Mouse (Mus musculus): ENCODE measurements around the gene Olfr992. TPM values are rescaled to one million over a fixed set of nuclear protein-coding genes. Genes with fewer than 3 reads are reported as not detected.
"Not testable (repeated sequence)": the region's sequence is repeated elsewhere in the genome, so short reads cannot be mapped to it uniquely, and the experiment has no call there.

Olfr992 gene
- total RNA-seq, 1 experiment = not detected

DNA sequence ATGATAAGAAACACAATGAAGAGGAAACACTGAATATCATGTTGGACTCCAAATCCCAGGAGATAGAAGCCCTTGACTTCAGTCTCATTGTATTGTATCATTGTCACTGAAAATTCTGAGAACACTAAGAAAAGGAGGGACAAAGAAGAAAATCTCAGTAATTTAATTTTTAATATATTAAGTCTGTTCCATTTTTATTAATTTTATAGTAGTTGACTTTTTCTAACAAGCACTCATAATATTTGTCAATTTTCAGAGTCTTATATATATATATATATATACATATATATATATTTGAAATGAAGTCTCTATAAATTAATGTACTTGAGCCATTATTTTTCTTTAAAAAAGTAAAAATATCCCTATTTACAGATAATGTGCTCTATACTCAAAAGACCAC lies 5.5 kb upstream of the Olfr992 start, which contains the start of gene Olfr993:
Gene Olfr993 (minus strand): TSS at position 101 of the 400 bp plus-strand sequence.
- H3K4me1 ChIP-seq (ENCODE audit: control insufficient read depth in 2 of 2, insufficient read depth in 2 of 2, low read length in 2 of 2, poor library complexity in 1 of 2) = no peaks in the 10 kb centered on the region
- TF ChIP-seq ZC3H11A (IDR thresholded peaks at IDR 0.05; ENCODE audit: borderline replicate concordance, low read depth, low read length) (no peak), HCFC1 (IDR thresholded peaks at IDR 0.05; ENCODE audit: borderline replicate concordance, insufficient read depth, low read length) (no peak), CHD2 (IDR thresholded peaks at IDR 0.05; ENCODE audit: low read depth, low read length) (no peak), ZNF384 (IDR thresholded peaks at IDR 0.05; ENCODE audit: low read depth, low read length) (no peak), MAFK (IDR thresholded peaks at IDR 0.05; ENCODE audit: insufficient read depth, low read depth, low read length) (no peak)
- no peaks in the 10 kb centered on the region for H3K36me3 ChIP-seq (ENCODE audit: control insufficient read depth, insufficient read depth, low read length, poor library complexity, severe bottlenecking)
- no peak for DNase-seq (ENCODE audit: low read depth, low spot score)
- in situ Hi-C loops (cut with MboI; ENCODE audit: low sequenced_read_pairs in 2 of 2, unreplicated experiment in 2 of 2) = no loop called here
- no peak within 1 kb of the TSS for H3K9ac ChIP-seq (ENCODE audit: insufficient read depth, low read depth, low read length, poor library complexity, severe bottlenecking)
- no peak within 1 kb of the TSS for H3K27ac ChIP-seq (ENCODE audit: insufficient read depth, low read depth, low read length, poor library complexity, severe bottlenecking)
- no peaks in the 10 kb centered on the region for H3K9me3 ChIP-seq (ENCODE audit: control insufficient read depth, insufficient read depth, low read depth, low read length)
- no peak within 1 kb of the TSS for H3K4me3 ChIP-seq (ENCODE audit: insufficient read depth in 1 of 2, low read depth in 1 of 2, low read length in 2 of 2, poor library complexity in 1 of 2, severe bottlenecking in 1 of 2)

DNA sequence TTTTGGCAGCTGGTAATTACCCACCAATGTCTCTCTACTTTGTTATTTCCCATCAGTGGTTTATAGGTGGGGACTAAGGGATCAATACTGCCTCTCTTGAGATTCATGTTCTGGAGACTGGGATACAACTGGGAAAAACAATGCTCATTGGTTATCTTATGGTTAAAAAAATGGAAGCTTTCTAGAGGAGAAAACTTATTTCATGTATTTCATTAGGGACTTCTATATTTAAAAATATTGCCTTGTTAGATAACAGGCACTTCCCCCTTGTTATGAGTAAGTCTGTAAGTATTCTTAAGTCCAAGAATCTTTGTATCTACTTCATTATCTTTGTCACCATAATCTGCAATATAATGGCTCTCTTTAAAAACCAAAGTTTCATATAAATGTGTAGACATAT lies 46.1 kb downstream of the Olfr992 start, which contains the start of gene Olfr988:
Gene Olfr988 (minus strand): TSS at position 101 of the 400 bp plus-strand sequence.
- H3K4me1 ChIP-seq (ENCODE audit: control insufficient read depth in 2 of 2, insufficient read depth in 2 of 2, low read length in 2 of 2, poor library complexity in 1 of 2); H3K4me3 ChIP-seq (ENCODE audit: insufficient read depth in 1 of 2, low read depth in 1 of 2, low read length in 2 of 2, poor library complexity in 1 of 2, severe bottlenecking in 1 of 2); H3K27ac ChIP-seq (ENCODE audit: insufficient read depth, low read depth, low read length, poor library complexity, severe bottlenecking); in situ Hi-C loops (cut with MboI; ENCODE audit: low sequenced_read_pairs in 2 of 2, unreplicated experiment in 2 of 2); DNase-seq (ENCODE audit: low read depth, low spot score); H3K9ac ChIP-seq (ENCODE audit: insufficient read depth, low read depth, low read length, poor library complexity, severe bottlenecking); H3K9me3 ChIP-seq (ENCODE audit: control insufficient read depth, insufficient read depth, low read depth, low read length); H3K36me3 ChIP-seq (ENCODE audit: control insufficient read depth, insufficient read depth, low read length, poor library complexity, severe bottlenecking): not testable (repeated sequence)

Other genes starting within 250 kb of the Olfr992 start
- 0.05 and 0.36 TPM in 2 replicates for gene Lrrc55, start 212.3 kb downstream of the Olfr992 start, total RNA-seq (2012; rRNA removed)
- not detected in 2 replicates for gene Olfr987, start 70.2 kb downstream of the Olfr992 start, total RNA-seq (2012; rRNA removed)
- not detected in 2 replicates for gene Olfr988, start 46.2 kb downstream of the Olfr992 start, total RNA-seq (2012; rRNA removed)
- not detected in 2 replicates for gene Olfr993, start 5.4 kb upstream of the Olfr992 start, total RNA-seq (2012; rRNA removed)
- gene Olfr994, start 27.0 kb upstream of the Olfr992 start, total RNA-seq (2012; rRNA removed) = not detected in 2 replicates
- gene Olfr995, start 34.2 kb upstream of the Olfr992 start, total RNA-seq (2012; rRNA removed) = not detected in 2 replicates
- gene 4833423E24Rik, start 109.6 kb upstream of the Olfr992 start, total RNA-seq (2012; rRNA removed) = not detected in 2 replicates
- not detected in 2 replicates for gene Olfr996, start 169.7 kb upstream of the Olfr992 start, total RNA-seq (2012; rRNA removed)
- gene Olfr998, start 179.5 kb upstream of the Olfr992 start, total RNA-seq (2012; rRNA removed) = not detected in 2 replicates
- not detected in 2 replicates for gene Olfr1000, start 202.4 kb upstream of the Olfr992 start, total RNA-seq (2012; rRNA removed)
- gene Olfr1002, start 241.2 kb upstream of the Olfr992 start, total RNA-seq (2012; rRNA removed) = not detected in 2 replicates